Mouse (Mus musculus): ENCODE data around the gene Arl5b.

GRCm38 (mm10) chr2:15054496-15054895 lies 5.3 kb downstream of the Arl5b start:
- no peak for TF ChIP-seq CHD2 (IDR thresholded peaks at IDR 0.05; ENCODE audit: low read depth, low read length)
- TF ChIP-seq MAFK (IDR thresholded peaks at IDR 0.05; ENCODE audit: insufficient read depth, low read depth, low read length), result no peak
- no peak for TF ChIP-seq HCFC1 (IDR thresholded peaks at IDR 0.05; ENCODE audit: borderline replicate concordance, insufficient read depth, low read length)
- no peak for TF ChIP-seq ZNF384 (IDR thresholded peaks at IDR 0.05; ENCODE audit: low read depth, low read length)

All from ES-E14 (cell line).